Mouse (Mus musculus): ENCODE measurements around the gene Tenm4. TPM values are rescaled to one million over a fixed set of nuclear protein-coding genes. Genes with fewer than 3 reads are reported as not detected.

The Tenm4 gene
- polyA plus RNA-seq, 1 experiment from 2014 or later = 47.1 TPM

- Histone ChIP-seq H3K4me3 (replicated peaks) (no peak overlapping the region), H3K9ac (replicated peaks) (no peak overlapping the region), H3K36me3 (peaks cover 20% of the 10 kb centered on the region), H3K4me2 (replicated peaks) (no peak overlapping the region), H3K9me3 (no peaks in the 10 kb centered on the region), H3K27me3 (no peaks in the 10 kb centered on the region), H3K27ac (peak overlapping the region; percentile 68), H3K4me1 (replicated peaks) (peaks cover 33% of the 10 kb centered on the region)
- WGBS = 67% methylated on average over 6 of the region's 6 CpGs
- no peak for ATAC-seq
These were observed 663.7 kb downstream of the Tenm4 start for GRCm38 (mm10) chr7:96834681-96835289.

GRCm38 (mm10) chr7:96835313-96835712, 664.3 kb downstream of the Tenm4 start:
- no peak for ATAC-seq
- no peak overlapping the region for H3K9ac ChIP-seq (replicated peaks)
- peaks cover 33% of the 10 kb centered on the region for H3K4me1 ChIP-seq (replicated peaks)
- peak overlapping the region; percentile 68 for H3K27ac ChIP-seq
- H3K27me3 ChIP-seq = no peaks in the 10 kb centered on the region
- H3K4me3 ChIP-seq (replicated peaks) = no peak overlapping the region
- no peaks in the 10 kb centered on the region for H3K9me3 ChIP-seq
- no peak overlapping the region for H3K4me2 ChIP-seq (replicated peaks)
- H3K36me3 ChIP-seq = peaks cover 20% of the 10 kb centered on the region
- 69% methylated on average over 2 of the region's 2 CpGs for WGBS

- Histone ChIP-seq H3K27ac (no peak overlapping the region), H3K36me3 (peaks cover 20% of the 10 kb centered on the region), H3K4me3 (replicated peaks) (no peak overlapping the region), H3K4me2 (replicated peaks) (no peak overlapping the region), H3K4me1 (replicated peaks) (peaks cover 24% of the 10 kb centered on the region), H3K9me3 (no peaks in the 10 kb centered on the region), H3K9ac (replicated peaks) (no peak overlapping the region), H3K27me3 (no peaks in the 10 kb centered on the region)
- ATAC-seq = peak; percentile 31; the same call in 1 of the 2 replicates
- WGBS = 79% methylated on average over 8 of the region's 8 CpGs
These were observed 667.3 kb downstream of the Tenm4 start for GRCm38 (mm10) chr7:96838271-96838841.

- peaks cover 26% of the 10 kb centered on the region for H3K4me1 ChIP-seq (replicated peaks)
- no peak overlapping the region for H3K27ac ChIP-seq
- WGBS = 94% methylated on average over 4 of the region's 4 CpGs
- H3K4me2 ChIP-seq (replicated peaks) = no peak overlapping the region
- peaks cover 20% of the 10 kb centered on the region for H3K36me3 ChIP-seq
- no peak for ATAC-seq
- no peaks in the 10 kb centered on the region for H3K9me3 ChIP-seq
- H3K27me3 ChIP-seq = no peaks in the 10 kb centered on the region
- H3K4me3 ChIP-seq (replicated peaks) = no peak overlapping the region
- H3K9ac ChIP-seq (replicated peaks) = no peak overlapping the region
These were observed 667.9 kb downstream of the Tenm4 start for GRCm38 (mm10) chr7:96838926-96839325.

- Histone ChIP-seq H3K27ac (no peak overlapping the region), H3K9me3 (no peaks in the 10 kb centered on the region), H3K4me2 (replicated peaks) (no peak overlapping the region), H3K4me1 (replicated peaks) (peaks cover 27% of the 10 kb centered on the region), H3K36me3 (peaks cover 20% of the 10 kb centered on the region), H3K9ac (replicated peaks) (no peak overlapping the region), H3K27me3 (no peaks in the 10 kb centered on the region), H3K4me3 (replicated peaks) (no peak overlapping the region)
- WGBS = 93% methylated on average over 4 of the region's 4 CpGs
- ATAC-seq = no peak
These were observed 668.5 kb downstream of the Tenm4 start for GRCm38 (mm10) chr7:96839586-96839985.

GRCm38 (mm10) chr7:96842477-96843255, 671.6 kb downstream of the Tenm4 start:
- Histone ChIP-seq H3K36me3 (peaks cover 32% of the 10 kb centered on the region), H3K4me3 (replicated peaks) (no peak overlapping the region), H3K27ac (peak overlapping the region; percentile 39; the same call in 1 of the 2 replicates), H3K4me2 (replicated peaks) (no peak overlapping the region), H3K27me3 (no peaks in the 10 kb centered on the region), H3K4me1 (replicated peaks) (peaks cover 17% of the 10 kb centered on the region), H3K9ac (replicated peaks) (no peak overlapping the region), H3K9me3 (no peaks in the 10 kb centered on the region)
- 49% methylated on average over 12 of the region's 12 CpGs for whole genome bisulfite sequencing
- no peak; the same call in 1 of the 2 replicates for ATAC-seq

- ATAC-seq = 0 out of 2 replicates have a peak, but pooled peaks have one; percentile 29
- Histone ChIP-seq H3K27me3 (no peaks in the 10 kb centered on the region), H3K36me3 (peaks cover 29% of the 10 kb centered on the region), H3K4me2 (replicated peaks) (no peak overlapping the region), H3K9me3 (no peaks in the 10 kb centered on the region), H3K4me3 (replicated peaks) (no peak overlapping the region), H3K4me1 (replicated peaks) (peaks cover 17% of the 10 kb centered on the region), H3K9ac (replicated peaks) (no peak overlapping the region), H3K27ac (peak overlapping the region; percentile 17; the same call in 1 of the 2 replicates)
- WGBS = 77% methylated on average over 8 of the region's 8 CpGs
These were observed 673.3 kb downstream of the Tenm4 start for GRCm38 (mm10) chr7:96844104-96844894.

- Histone ChIP-seq H3K27ac (no peak overlapping the region), H3K4me2 (replicated peaks) (no peak overlapping the region), H3K9me3 (no peaks in the 10 kb centered on the region), H3K27me3 (no peaks in the 10 kb centered on the region), H3K4me3 (replicated peaks) (no peak overlapping the region), H3K9ac (replicated peaks) (no peak overlapping the region), H3K36me3 (peaks cover 43% of the 10 kb centered on the region), H3K4me1 (replicated peaks) (no peaks in the 10 kb centered on the region)
- WGBS = 79% methylated on average over 2 of the region's 2 CpGs
- no peak for ATAC-seq
These were observed 681.7 kb downstream of the Tenm4 start for GRCm38 (mm10) chr7:96852781-96853180.

GRCm38 (mm10) chr7:96855867-96856406, 684.9 kb downstream of the Tenm4 start:
- H3K4me1 ChIP-seq (replicated peaks) = peaks cover 13% of the 10 kb centered on the region; the same call in 1 of the 2 replicates
- no peak for ATAC-seq
- no peak overlapping the region for H3K4me2 ChIP-seq (replicated peaks)
- no peak overlapping the region for H3K4me3 ChIP-seq (replicated peaks)
- no peaks in the 10 kb centered on the region for H3K9me3 ChIP-seq
- H3K27me3 ChIP-seq = no peaks in the 10 kb centered on the region
- WGBS = 94% methylated on average over 5 of the region's 5 CpGs
- H3K36me3 ChIP-seq = peaks cover 27% of the 10 kb centered on the region
- H3K9ac ChIP-seq (replicated peaks) = no peak overlapping the region
- H3K27ac ChIP-seq = no peak overlapping the region

- no peak for ATAC-seq
- Histone ChIP-seq H3K36me3 (peaks cover 21% of the 10 kb centered on the region), H3K27me3 (no peaks in the 10 kb centered on the region), H3K9me3 (no peaks in the 10 kb centered on the region), H3K27ac (no peak overlapping the region), H3K4me3 (replicated peaks) (no peak overlapping the region), H3K4me1 (replicated peaks) (peaks cover 13% of the 10 kb centered on the region; the same call in 1 of the 2 replicates), H3K9ac (replicated peaks) (no peak overlapping the region), H3K4me2 (replicated peaks) (no peak overlapping the region)
- 93% methylated on average over 4 of the region's 4 CpGs for WGBS
These were observed 685.5 kb downstream of the Tenm4 start for GRCm38 (mm10) chr7:96856518-96856917.

GRCm38 (mm10) chr7:96859077-96859476, 688.0 kb downstream of the Tenm4 start:
- H3K27ac ChIP-seq = no peak overlapping the region
- H3K4me1 ChIP-seq (replicated peaks) = peaks cover 13% of the 10 kb centered on the region; the same call in 1 of the 2 replicates
- H3K27me3 ChIP-seq = no peaks in the 10 kb centered on the region
- no peaks in the 10 kb centered on the region for H3K9me3 ChIP-seq
- ATAC-seq = no peak
- no peak overlapping the region for H3K4me2 ChIP-seq (replicated peaks)
- no peak overlapping the region for H3K9ac ChIP-seq (replicated peaks)
- WGBS = 84% methylated on average over 2 of the region's 2 CpGs
- peaks cover 11% of the 10 kb centered on the region; the same call in 1 of the 2 replicates for H3K36me3 ChIP-seq
- H3K4me3 ChIP-seq (replicated peaks) = no peak overlapping the region
